Mouse (Mus musculus): ENCODE results near the gene Bex6.
A peak's percentile ranks its signal among the peaks of the same experiment; 100 is the strongest.
"Not testable (repeated sequence)": the region's sequence is repeated elsewhere in the genome, so short reads cannot be mapped to it uniquely, and the experiment has no call there.

Bex6 gene

DNA sequence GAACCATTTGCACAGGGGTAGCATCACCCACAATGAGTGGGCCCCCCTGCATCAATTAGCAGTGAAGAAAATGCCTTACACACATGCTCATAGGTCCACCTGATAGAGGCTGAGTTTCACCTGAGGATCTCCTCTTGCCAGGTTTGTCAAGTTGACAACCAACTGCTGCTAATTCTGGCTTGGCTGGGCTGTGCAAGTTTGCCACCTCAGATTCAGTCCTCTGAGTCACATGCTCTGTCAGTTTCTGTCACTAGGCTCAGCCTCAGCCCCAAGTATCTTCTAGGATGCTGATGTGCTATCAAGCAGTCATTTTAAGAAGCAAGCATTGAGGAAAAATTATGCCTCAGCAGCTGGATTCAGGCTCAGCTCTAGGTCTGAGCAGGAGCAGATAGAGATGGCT, 34.5 kb downstream of the Bex6 start:
- Histone ChIP-seq H3K4me3 (replicated peaks; ENCODE audit: low read length) (no peak overlapping the region), H3K36me3 (ENCODE audit: insufficient read depth, low read length) (no peaks in the 10 kb centered on the region), H3K27me3 (ENCODE audit: insufficient read depth, low read length) (0 out of 2 replicates have a peak, but pooled peaks cover 2% of the 10 kb centered on the region), H3K4me1 (replicated peaks; ENCODE audit: low read depth, low read length) (peaks cover 7% of the 10 kb centered on the region), H3K9me3 (ENCODE audit: low read length) (peaks cover 17% of the 10 kb centered on the region)
- TF ChIP-seq CTCF (conservative IDR thresholded peaks at IDR 0.05; ENCODE audit: low read length) = no peak
- no peak for TF ChIP-seq NANOG (IDR thresholded peaks at IDR 0.05; ENCODE audit: borderline replicate concordance, low read length)
- no peak for TF ChIP-seq POU5F1 (IDR thresholded peaks at IDR 0.05; ENCODE audit: borderline replicate concordance, low read length)

DNA sequence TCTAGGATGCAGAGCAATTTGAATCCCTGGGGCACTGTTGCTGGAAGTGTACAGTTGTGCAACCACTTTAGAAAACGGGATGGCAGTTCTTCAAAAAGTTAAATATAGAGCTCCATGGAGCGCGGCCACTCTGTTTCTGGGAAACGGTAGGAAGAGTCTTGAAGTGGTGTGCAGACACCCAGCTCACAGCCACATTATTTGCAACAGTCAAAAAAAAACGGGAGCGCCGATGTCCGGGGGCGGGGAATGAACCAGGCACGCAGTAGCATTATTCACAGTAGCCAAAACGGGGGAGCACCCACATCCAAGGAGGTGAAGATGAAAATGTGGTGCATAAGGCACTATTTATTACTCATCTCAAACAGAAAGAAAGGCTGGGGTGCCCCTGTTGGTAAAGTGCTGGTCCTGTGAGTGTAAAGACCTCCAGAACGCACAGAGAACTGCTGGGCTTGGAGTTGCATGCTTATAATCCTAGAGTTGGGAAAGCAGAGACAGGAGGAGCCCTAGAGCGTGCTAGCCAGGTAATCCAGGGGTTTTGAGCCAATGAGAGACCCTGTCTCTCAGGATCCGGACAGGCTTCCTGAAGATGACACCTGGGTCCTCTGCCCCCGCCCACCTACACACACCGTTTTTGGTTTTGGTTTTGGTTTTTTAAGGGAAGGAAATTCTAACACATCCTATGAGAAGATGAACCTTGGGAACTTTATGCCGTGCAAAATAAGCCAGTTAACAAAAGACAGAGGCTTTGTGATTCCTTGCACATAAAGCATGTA, 35.4 kb downstream of the Bex6 start:
- peaks cover 7% of the 10 kb centered on the region for H3K4me1 ChIP-seq (replicated peaks; ENCODE audit: low read depth, low read length)
- 0 out of 2 replicates have a peak overlapping the region, but pooled peaks have one; percentile 17 for H3K4me3 ChIP-seq (replicated peaks; ENCODE audit: low read length)
- H3K36me3 ChIP-seq (ENCODE audit: insufficient read depth, low read length) = no peaks in the 10 kb centered on the region
- H3K9me3 ChIP-seq (ENCODE audit: low read length) = peaks cover 8% of the 10 kb centered on the region
- 0 out of 2 replicates have a peak, but pooled peaks cover 2% of the 10 kb centered on the region for H3K27me3 ChIP-seq (ENCODE audit: insufficient read depth, low read length)
- TF ChIP-seq POU5F1 (IDR thresholded peaks at IDR 0.05; ENCODE audit: borderline replicate concordance, low read length) (no peak), NANOG (IDR thresholded peaks at IDR 0.05; ENCODE audit: borderline replicate concordance, low read length) (no peak), CTCF (conservative IDR thresholded peaks at IDR 0.05; ENCODE audit: low read length) (no peak)

DNA sequence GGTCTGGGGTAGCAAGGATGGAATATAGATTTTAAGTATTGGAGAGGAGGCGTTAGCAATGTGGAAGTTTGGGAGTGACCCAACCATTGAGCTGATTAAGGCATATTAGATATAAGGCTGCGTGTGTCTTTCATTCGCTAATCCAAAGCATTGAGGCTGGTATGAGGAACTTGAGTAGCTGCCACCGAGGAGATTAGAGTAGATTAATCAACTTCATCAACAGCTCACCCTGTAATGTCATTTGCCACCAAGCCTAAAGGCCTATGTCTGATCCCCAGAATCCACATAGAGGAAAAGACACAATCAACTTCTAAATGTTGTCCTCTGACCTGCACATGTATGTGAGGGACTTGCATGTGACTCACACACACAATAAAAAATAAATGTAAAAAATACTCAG, 42.2 kb downstream of the Bex6 start:
- H3K9me3 ChIP-seq (ENCODE audit: low read length) = no peaks in the 10 kb centered on the region
- H3K4me1 ChIP-seq (replicated peaks; ENCODE audit: low read depth, low read length) = no peaks in the 10 kb centered on the region
- no peaks in the 10 kb centered on the region for H3K36me3 ChIP-seq (ENCODE audit: insufficient read depth, low read length)
- no peak overlapping the region for H3K4me3 ChIP-seq (replicated peaks; ENCODE audit: low read length)
- TF ChIP-seq NANOG (IDR thresholded peaks at IDR 0.05; ENCODE audit: borderline replicate concordance, low read length) (no peak), POU5F1 (IDR thresholded peaks at IDR 0.05; ENCODE audit: borderline replicate concordance, low read length) (no peak), CTCF (conservative IDR thresholded peaks at IDR 0.05; ENCODE audit: low read length) (no peak)
- no peaks in the 10 kb centered on the region for H3K27me3 ChIP-seq (ENCODE audit: insufficient read depth, low read length)

DNA sequence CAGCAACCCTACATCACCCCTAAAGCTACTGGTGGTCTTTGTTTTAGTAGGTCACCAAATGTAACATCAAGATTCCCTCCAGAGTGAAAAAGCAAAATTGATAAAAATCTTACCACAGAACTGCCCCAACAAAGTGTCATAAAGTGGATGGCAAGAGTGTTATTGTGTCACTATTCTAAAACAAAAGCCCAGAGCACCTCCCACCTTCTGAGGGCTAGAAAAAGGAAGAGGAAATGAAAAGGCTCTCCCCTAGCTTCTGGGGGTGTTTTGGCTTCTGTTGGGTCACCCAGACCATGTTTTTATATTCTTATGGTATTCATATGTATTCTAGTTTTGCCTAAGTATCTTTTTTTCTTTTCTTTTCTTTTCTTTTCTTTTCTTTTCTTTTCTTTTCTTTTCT, 42.8 kb downstream of the Bex6 start:
- no peak for TF ChIP-seq CTCF (conservative IDR thresholded peaks at IDR 0.05; ENCODE audit: low read length)
- TF ChIP-seq POU5F1 (IDR thresholded peaks at IDR 0.05; ENCODE audit: borderline replicate concordance, low read length) = no peak
- TF ChIP-seq NANOG (IDR thresholded peaks at IDR 0.05; ENCODE audit: borderline replicate concordance, low read length) = no peak
- no peaks in the 10 kb centered on the region for H3K4me1 ChIP-seq (replicated peaks; ENCODE audit: low read depth, low read length)
- H3K9me3 ChIP-seq (ENCODE audit: low read length) = no peaks in the 10 kb centered on the region
- no peak overlapping the region for H3K4me3 ChIP-seq (replicated peaks; ENCODE audit: low read length)
- H3K27me3 ChIP-seq (ENCODE audit: insufficient read depth, low read length) = no peaks in the 10 kb centered on the region
- no peaks in the 10 kb centered on the region for H3K36me3 ChIP-seq (ENCODE audit: insufficient read depth, low read length)

DNA sequence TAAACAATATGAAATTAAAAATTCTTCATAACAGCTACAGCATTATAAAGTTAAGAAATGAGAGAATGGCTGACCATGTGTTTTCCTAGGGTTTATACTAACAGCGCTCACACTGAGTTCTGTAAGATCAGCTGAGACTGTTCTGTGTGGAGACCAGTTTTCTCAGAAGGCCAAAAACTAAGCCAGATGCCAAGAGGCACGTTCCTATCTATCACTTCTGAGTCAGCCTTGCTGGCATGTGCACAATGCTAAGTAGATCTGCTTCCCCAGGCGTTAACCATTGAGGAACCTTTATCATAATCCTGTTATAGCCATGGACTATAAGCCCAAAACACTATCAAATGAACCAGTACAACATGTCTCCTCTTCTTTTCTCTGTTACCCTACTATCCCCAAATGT, 52.4 kb downstream of the Bex6 start:
- H3K4me1 ChIP-seq (replicated peaks; ENCODE audit: low read depth, low read length) = not testable (repeated sequence)

More for the DNA sequence above, 52.4 kb downstream of the Bex6 start:
- not testable (repeated sequence) for H3K27me3 ChIP-seq (ENCODE audit: insufficient read depth, low read length); H3K9me3 ChIP-seq (ENCODE audit: low read length); H3K4me3 ChIP-seq (replicated peaks; ENCODE audit: low read length)
- H3K36me3 ChIP-seq (ENCODE audit: insufficient read depth, low read length) = peaks cover 46% of the 10 kb centered on the region
